8 mouse cellular contexts compared by ENCODE assay signal in genomic region chr5:124115990-124116845, GRCm38 (mm10). TPM values are rescaled to one million over a fixed set of nuclear protein-coding genes. Genes with fewer than 3 reads are reported as not detected.
DNase-seq lines count a peak whose midpoint lies in the region; ATAC-seq and TF ChIP-seq lines count a peak whose summit lies in the region.

Arl6ip4 (plus strand) TSS chr5:124116089.

- H3K27ac ChIP-seq in forebrain, embryonic 16.5 days (ENCODE audit: low read length), result peak within 1 kb of the TSS; percentile 78
- peak within 1 kb of the TSS; percentile 84 for H3K27ac ChIP-seq in lung, embryonic 16.5 days (ENCODE audit: low read length)

- H3K9ac ChIP-seq in forebrain, embryonic 16.5 days (replicated peaks; ENCODE audit: low read depth, low read length), result peak within 1 kb of the TSS; percentile 85
- peak within 1 kb of the TSS; percentile 97 for H3K9ac ChIP-seq in lung, embryonic 16.5 days (ENCODE audit: low read length)

- H3K36me3 ChIP-seq in G1E (replicated peaks), result peaks cover 75% of the 10 kb centered on the region
- H3K36me3 ChIP-seq in forebrain, embryonic 16.5 days (ENCODE audit: control insufficient read depth, insufficient read depth), result peaks cover 17% of the 10 kb centered on the region
- H3K36me3 ChIP-seq in lung, embryonic 16.5 days (ENCODE audit: control insufficient read depth, insufficient read depth, low read length), result peaks cover 29% of the 10 kb centered on the region

- peak; percentile 85 for DNase-seq in G1E (ENCODE audit: low spot score)
- peak; percentile 72 for DNase-seq in cerebellum, adult 11-12 months
- peak; percentile 83 to 84 for DNase-seq in heart, postnatal 36 days
- peak in 1 of 2 experiments; percentile 77 for DNase-seq in layer of hippocampus, adult 8-10 months (ENCODE audit: low spot score in 2 of 2)
- DNase-seq in ovary, postnatal 10 days (ENCODE audit: low spot score), result peak; percentile 62
- peak; percentile 77 for DNase-seq in thymus, postnatal 0 days (ENCODE audit: low spot score)

- intact Hi-C loops in heart, postnatal 36 days (cut with DNase I), result no loop called here

- 2% methylated on average over 64 of the region's 64 CpGs for WGBS in forebrain, embryonic 16.5 days
- WGBS in lung, embryonic 16.5 days, result under 1% methylated on average over 64 of the region's 64 CpGs

- 0 out of 2 replicates have a peak, but pooled peaks have one; percentile 31 for ATAC-seq in G1E (ENCODE audit: extremely low read depth, insufficient number of reproducible peaks, low FRiP score, poor library complexity, severe bottlenecking)
- ATAC-seq in forebrain, embryonic 16.5 days, result peak; percentile 12; the same call in 1 of the 2 replicates
- no peak for ATAC-seq in lung, embryonic 16.5 days (ENCODE audit: low read depth)

- H3K4me1 ChIP-seq in G1E (ENCODE audit: insufficient read depth, low read depth, low read length), result peaks cover 77% of the 10 kb centered on the region
- H3K4me1 ChIP-seq in forebrain, embryonic 16.5 days (replicated peaks; ENCODE audit: control insufficient read depth, insufficient read depth, low read length), result peaks cover 33% of the 10 kb centered on the region
- peaks cover 18% of the 10 kb centered on the region for H3K4me1 ChIP-seq in lung, embryonic 16.5 days (replicated peaks; ENCODE audit: control insufficient read depth, insufficient read depth, low read length)

- no peak for TF ChIP-seq CTCF in G1E (IDR thresholded peaks at IDR 0.05; ENCODE audit: low read depth, low read length)

- H3K4me3 ChIP-seq in G1E (ENCODE audit: low read depth, low read length), result peak within 1 kb of the TSS; percentile 89
- H3K4me3 ChIP-seq in forebrain, embryonic 16.5 days (replicated peaks; ENCODE audit: low read length), result peak within 1 kb of the TSS; percentile 98
- H3K4me3 ChIP-seq in lung, embryonic 16.5 days (ENCODE audit: low read length), result peak within 1 kb of the TSS; percentile 93

- H3K27me3 ChIP-seq in G1E (ENCODE audit: insufficient read depth, low read length), result no peaks in the 10 kb centered on the region
- H3K27me3 ChIP-seq in forebrain, embryonic 16.5 days (replicated peaks; ENCODE audit: control insufficient read depth, insufficient read depth, low read length), result no peaks in the 10 kb centered on the region
- no peaks in the 10 kb centered on the region for H3K27me3 ChIP-seq in lung, embryonic 16.5 days (ENCODE audit: control insufficient read depth, insufficient read depth, low read depth, low read length)

- peak within 1 kb of the TSS; percentile 77 for H3K4me2 ChIP-seq in forebrain, embryonic 16.5 days (ENCODE audit: low read length)
- H3K4me2 ChIP-seq in lung, embryonic 16.5 days (ENCODE audit: low read depth, low read length), result peak within 1 kb of the TSS; percentile 79

- no peaks in the 10 kb centered on the region for H3K9me3 ChIP-seq in G1E (replicated peaks)
- no peaks in the 10 kb centered on the region for H3K9me3 ChIP-seq in forebrain, embryonic 16.5 days (ENCODE audit: control insufficient read depth, low read length)
- H3K9me3 ChIP-seq in lung, embryonic 16.5 days (ENCODE audit: control insufficient read depth, low read length), result no peaks in the 10 kb centered on the region

RNA-seq across cellular contexts. Expression of gene Arl6ip4, which starts in this region (rescaled TPM):
- 27.3 and 31.4 TPM in 2 replicates for total RNA-seq in G1E (2014; fragmentation: Nextera tagmentation)
- 65.6 and 75.7 TPM in 2 replicates for total RNA-seq in G1E (2017)
- polyA plus RNA-seq in G1E (2012), result 75.4 and 76.9 TPM in 2 replicates
- 66.1 and 71.0 TPM in 2 replicates for polyA plus RNA-seq in forebrain, embryonic 16.5 days (2015; fragmentation: Nextera tagmentation; extraction: Ambion mirVana)
- 10 to 100 TPM; 36.5 to 39.0 TPM for total RNA-seq in heart, postnatal 36 days (2021)
- total RNA-seq in layer of hippocampus, adult 8-10 months (2022), result 10 to 100 TPM; 46.3 to 64.6 (median 50.4) TPM
- polyA plus RNA-seq in lung, embryonic 16.5 days (2015; fragmentation: Nextera tagmentation; extraction: Ambion mirVana), result 98.8 and 99.9 TPM in 2 replicates
- polyA plus RNA-seq in thymus, postnatal 0 days (2015; fragmentation: Nextera tagmentation; extraction: Ambion mirVana), result 132 and 146 TPM in 2 replicates
